In the genomic region with DNA sequence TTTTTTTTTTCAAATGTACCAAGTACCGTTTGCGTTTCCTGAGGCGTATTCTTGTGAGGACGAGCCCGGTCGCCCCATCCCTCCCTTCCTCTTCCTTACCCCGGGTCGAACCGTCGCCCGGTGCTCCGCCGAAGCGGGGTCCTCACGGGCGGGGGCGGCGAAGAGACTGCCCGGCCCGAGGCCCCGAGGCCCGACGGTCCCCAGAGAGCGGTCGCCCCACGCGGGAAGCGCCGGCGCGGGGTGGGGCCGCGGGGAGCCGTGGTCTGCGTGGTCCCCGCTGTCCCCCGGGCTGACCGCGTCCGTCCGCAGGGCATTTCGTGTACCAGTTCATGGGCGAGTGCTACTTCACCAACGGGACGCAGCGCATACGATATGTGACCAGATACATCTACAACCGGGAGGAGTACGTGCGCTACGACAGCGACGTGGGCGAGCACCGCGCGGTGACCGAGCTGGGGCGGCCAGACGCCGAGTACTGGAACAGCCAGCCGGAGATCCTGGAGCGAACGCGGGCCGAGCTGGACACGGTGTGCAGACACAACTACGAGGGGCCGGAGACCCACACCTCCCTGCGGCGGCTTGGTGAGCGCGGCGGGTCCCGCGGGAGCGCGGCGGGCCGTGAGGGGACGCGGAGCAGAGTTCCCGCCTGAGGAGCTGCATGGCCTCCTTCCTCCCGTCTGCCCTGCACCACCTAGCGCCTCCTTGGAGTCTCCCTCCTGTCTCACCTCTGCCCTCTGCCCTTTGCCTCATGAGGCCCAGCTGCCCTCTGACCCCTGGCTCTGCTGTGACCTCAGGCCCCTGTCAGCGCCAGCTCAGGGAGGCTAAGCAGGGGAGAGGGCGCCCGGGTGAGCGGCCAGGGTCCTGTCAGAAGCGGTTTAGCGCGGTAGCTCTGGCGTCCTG, we compare ENCODE assay signal across 8 mouse cellular contexts. TPM values are rescaled to one million over a fixed set of nuclear protein-coding genes. Genes with fewer than 3 reads are reported as not detected.
DNase-seq lines count a peak whose midpoint lies in the region; ATAC-seq lines count a peak whose summit lies in the region.

No protein-coding gene starts in this region.

- peaks cover 49% of the 10 kb centered on the region for H3K27me3 ChIP-seq in embryonic facial prominence, embryonic 10.5 days (replicated peaks; ENCODE audit: low read depth, poor library complexity, severe bottlenecking)
- H3K27me3 ChIP-seq in intestine, embryonic 14.5 days (replicated peaks; ENCODE audit: control insufficient read depth, insufficient read depth, low read length) = peaks cover 28% of the 10 kb centered on the region

- WGBS in embryonic facial prominence, embryonic 10.5 days = under 1% methylated on average over 93 of the region's 93 CpGs
- WGBS in intestine, embryonic 14.5 days = 1% methylated on average over 85 of the region's 93 CpGs

- H3K4me1 ChIP-seq in embryonic facial prominence, embryonic 10.5 days = peaks cover 26% of the 10 kb centered on the region
- peaks cover 19% of the 10 kb centered on the region for H3K4me1 ChIP-seq in intestine, embryonic 14.5 days (replicated peaks; ENCODE audit: control insufficient read depth, insufficient read depth, low read length)

- peak overlapping the region; percentile 47 for H3K9ac ChIP-seq in intestine, embryonic 14.5 days (ENCODE audit: low read length)

- H3K27ac ChIP-seq in embryonic facial prominence, embryonic 10.5 days (replicated peaks) = peak overlapping the region; percentile 79
- H3K27ac ChIP-seq in intestine, embryonic 14.5 days (ENCODE audit: low read depth) = no peak overlapping the region

- H3K9me3 ChIP-seq in embryonic facial prominence, embryonic 10.5 days = no peaks in the 10 kb centered on the region
- H3K9me3 ChIP-seq in intestine, embryonic 14.5 days (ENCODE audit: control insufficient read depth, low read length) = no peaks in the 10 kb centered on the region

- peak overlapping the region; percentile 96 for H3K4me2 ChIP-seq in intestine, embryonic 14.5 days (ENCODE audit: low read length)

- peak overlapping the region; percentile 68 for H3K4me3 ChIP-seq in embryonic facial prominence, embryonic 10.5 days
- H3K4me3 ChIP-seq in intestine, embryonic 14.5 days (ENCODE audit: low read depth, low read length) = peak overlapping the region; percentile 40

- peak; percentile 34; the same call in 1 of the 2 replicates for ATAC-seq in intestine, embryonic 14.5 days (replicated peaks; ENCODE audit: low FRiP score, low TSS enrichment, low read depth)
- ATAC-seq in megakaryocyte progenitor cell, adult 5-6 weeks (replicated peaks; ENCODE audit: poor library complexity) = peak; percentile 32; the same call in 1 of the 2 replicates

- H3K36me3 ChIP-seq in embryonic facial prominence, embryonic 10.5 days (replicated peaks) = no peaks in the 10 kb centered on the region
- no peaks in the 10 kb centered on the region for H3K36me3 ChIP-seq in intestine, embryonic 14.5 days (ENCODE audit: control insufficient read depth, insufficient read depth, low read length)

- DNase-seq in ovary, postnatal 36 days (ENCODE audit: low spot score) = peak; percentile 14
- no peak for DNase-seq in ovary, postnatal 14 days (ENCODE audit: low spot score)
- peak; percentile 70 for DNase-seq in embryonic facial prominence, embryonic 10.5 days (ENCODE audit: low spot score)
- peak; percentile 81 for DNase-seq in intestine, embryonic 14.5 days (ENCODE audit: low spot score)
- peak; percentile 49 for DNase-seq in testis, postnatal 14 days (ENCODE audit: low spot score)
- no peak for DNase-seq in layer of hippocampus, adult 8-10 months (ENCODE audit: low spot score in 2 of 2)
- no peak for DNase-seq in right cerebral cortex, postnatal 14 days

RNA-seq across cellular contexts. Expression of a gene that starts 7.2 kb away (rescaled TPM):
- polyA plus RNA-seq in embryonic facial prominence, embryonic 10.5 days (2016; fragmentation: Nextera tagmentation; extraction: Ambion mirVana) = 5.5 and 7.2 TPM in 2 replicates
- polyA plus RNA-seq in intestine, embryonic 14.5 days (2014; fragmentation: Nextera tagmentation; extraction: Ambion mirVana) = 12.2 and 12.9 TPM in 2 replicates
- 50.0 and 61.3 TPM in 2 replicates for total RNA-seq in megakaryocyte progenitor cell, adult 5-6 weeks (2015)
- total RNA-seq in megakaryocyte progenitor cell, adult 5-6 weeks (2017) = 45.2 and 81.5 TPM in 2 replicates
- total RNA-seq in layer of hippocampus, adult 8-10 months (2022) = 10 to 100 TPM in 2 of 4 experiments, 1 to 10 TPM in 2; 1.1 to 31.1 (median 11.6) TPM

RNA-seq across cellular contexts. Expression of a gene that starts 22.9 kb away (rescaled TPM):
- not detected in 2 replicates for polyA plus RNA-seq in embryonic facial prominence, embryonic 10.5 days (2016; fragmentation: Nextera tagmentation; extraction: Ambion mirVana)
- polyA plus RNA-seq in intestine, embryonic 14.5 days (2014; fragmentation: Nextera tagmentation; extraction: Ambion mirVana) = 4.7 and 5.8 TPM in 2 replicates
- total RNA-seq in megakaryocyte progenitor cell, adult 5-6 weeks (2015) = 30.1 and 37.9 TPM in 2 replicates
- total RNA-seq in megakaryocyte progenitor cell, adult 5-6 weeks (2017) = 10.3 and 24.6 TPM in 2 replicates
- 10 to 100 TPM in 2 of 4 experiments, 1 to 10 TPM in 1, under 1 TPM in 1; 0.70 to 29.8 (median 13.8) TPM for total RNA-seq in layer of hippocampus, adult 8-10 months (2022)

RNA-seq across cellular contexts. Expression of a gene that starts 26.0 kb away (rescaled TPM):
- not detected in 2 replicates for polyA plus RNA-seq in embryonic facial prominence, embryonic 10.5 days (2016; fragmentation: Nextera tagmentation; extraction: Ambion mirVana)
- 0.11 TPM in 1 of 2 replicates, not detected in the other for polyA plus RNA-seq in intestine, embryonic 14.5 days (2014; fragmentation: Nextera tagmentation; extraction: Ambion mirVana)
- total RNA-seq in megakaryocyte progenitor cell, adult 5-6 weeks (2015) = 6.6 and 13.1 TPM in 2 replicates
- total RNA-seq in megakaryocyte progenitor cell, adult 5-6 weeks (2017) = 3.7 and 8.6 TPM in 2 replicates
- 1 to 10 TPM in 2 of 4 experiments, under 1 TPM in 1, not detected in 1; 0.69 to 3.3 (median 1.8) TPM for total RNA-seq in layer of hippocampus, adult 8-10 months (2022)

RNA-seq across cellular contexts. Expression of a gene that starts 41.0 kb away (rescaled TPM):
- 1.2 and 1.3 TPM in 2 replicates for polyA plus RNA-seq in embryonic facial prominence, embryonic 10.5 days (2016; fragmentation: Nextera tagmentation; extraction: Ambion mirVana)
- polyA plus RNA-seq in intestine, embryonic 14.5 days (2014; fragmentation: Nextera tagmentation; extraction: Ambion mirVana) = 4.1 and 4.3 TPM in 2 replicates
- total RNA-seq in megakaryocyte progenitor cell, adult 5-6 weeks (2015) = 5.0 and 5.6 TPM in 2 replicates
- 11.2 and 17.2 TPM in 2 replicates for total RNA-seq in megakaryocyte progenitor cell, adult 5-6 weeks (2017)
- total RNA-seq in layer of hippocampus, adult 8-10 months (2022) = 10 to 100 TPM in 2 of 4 experiments, 1 to 10 TPM in 2; 1.9 to 25.1 (median 10.1) TPM

Comparison
In these comparisons a context has a peak if more than half of its experiments do, and no peak if none do; other contexts are left out.
1. DNase-seq: peak in ovary, postnatal 36 days (single experiment), embryonic facial prominence, embryonic 10.5 days (single experiment), intestine, embryonic 14.5 days (single experiment) and testis, postnatal 14 days (single experiment); none in ovary, postnatal 14 days (single experiment), layer of hippocampus, adult 8-10 months (0 of 2) and right cerebral cortex, postnatal 14 days (single experiment).